Mouse (Mus musculus): ENCODE data around the gene Dhrs3. TPM values are rescaled to one million over a fixed set of nuclear protein-coding genes. Genes with fewer than 3 reads are reported as not detected.

Dhrs3 gene
- polyA plus RNA-seq (2015; fragmentation: Nextera tagmentation; extraction: Ambion mirVana) = 57.2 and 62.2 TPM in 2 replicates

GRCm38 (mm10) chr4:144892133-144892936, at the start of gene Dhrs3:
Gene Dhrs3, plus strand, starts transcription at chr4:144892827.
- WGBS = under 1% methylated on average over 54 of the region's 55 CpGs

DNA sequence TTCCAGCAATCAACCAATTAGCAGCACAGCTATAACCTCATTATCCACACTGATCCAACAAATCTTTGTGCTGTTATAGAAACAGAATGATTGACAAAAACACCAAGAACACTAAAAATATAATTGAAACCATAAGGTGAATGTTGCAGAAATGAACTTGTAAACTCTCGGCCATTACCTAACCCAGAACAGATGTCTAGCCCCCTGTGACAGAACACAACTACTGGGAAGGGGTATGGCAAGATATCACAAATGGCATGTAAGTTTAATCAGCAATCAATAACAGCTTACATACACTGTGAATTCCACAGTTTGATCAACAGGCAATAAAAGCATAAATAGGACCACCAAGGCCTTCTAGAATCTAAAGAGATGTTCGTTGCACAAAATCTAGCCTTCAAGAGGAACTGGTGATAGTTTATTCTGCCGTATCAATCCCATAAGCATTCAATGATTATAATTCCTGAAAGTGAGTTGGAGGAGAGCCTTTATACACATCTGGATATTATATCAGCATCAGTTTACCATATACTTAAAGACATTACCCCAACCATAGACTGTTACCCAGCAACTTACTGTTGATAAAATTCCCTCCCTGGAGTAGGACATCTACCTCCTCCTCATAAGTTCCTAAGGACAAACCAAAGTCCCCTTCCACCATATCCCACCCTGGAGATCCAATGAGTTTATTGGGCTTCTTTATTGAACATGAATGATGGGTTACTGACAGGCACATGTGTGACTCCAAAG, 30.7 kb upstream of the Dhrs3 start:
- H3K36me3 ChIP-seq = no peaks in the 10 kb centered on the region
- H3K27me3 ChIP-seq = peaks cover 6% of the 10 kb centered on the region; the same call in 1 of the 2 replicates
- no peak overlapping the region for H3K27ac ChIP-seq
- no peaks in the 10 kb centered on the region for H3K4me1 ChIP-seq
- no peak overlapping the region for H3K9ac ChIP-seq
- H3K4me2 ChIP-seq = no peak overlapping the region
- no peak overlapping the region for H3K4me3 ChIP-seq
- no peaks in the 10 kb centered on the region for H3K9me3 ChIP-seq
- WGBS = 47% methylated on average over 3 of the region's 3 CpGs
- ATAC-seq (ENCODE audit: insufficient number of reproducible peaks, insufficient read depth, low FRiP score, low TSS enrichment, low read depth) = no peak

More at GRCm38 (mm10) chr4:144892133-144892936, at the start of gene Dhrs3:
- ATAC-seq (ENCODE audit: insufficient number of reproducible peaks, insufficient read depth, low FRiP score, low TSS enrichment, low read depth) = peak; percentile 74
- Histone ChIP-seq H3K9ac (peak within 1 kb of the TSS; percentile 76), H3K4me1 (peaks cover 63% of the 10 kb centered on the region), H3K9me3 (no peaks in the 10 kb centered on the region), H3K27ac (peak within 1 kb of the TSS; percentile 82), H3K27me3 (peaks cover 4% of the 10 kb centered on the region), H3K36me3 (no peaks in the 10 kb centered on the region), H3K4me3 (peak within 1 kb of the TSS; percentile 60), H3K4me2 (peak within 1 kb of the TSS; percentile 92)

DNA sequence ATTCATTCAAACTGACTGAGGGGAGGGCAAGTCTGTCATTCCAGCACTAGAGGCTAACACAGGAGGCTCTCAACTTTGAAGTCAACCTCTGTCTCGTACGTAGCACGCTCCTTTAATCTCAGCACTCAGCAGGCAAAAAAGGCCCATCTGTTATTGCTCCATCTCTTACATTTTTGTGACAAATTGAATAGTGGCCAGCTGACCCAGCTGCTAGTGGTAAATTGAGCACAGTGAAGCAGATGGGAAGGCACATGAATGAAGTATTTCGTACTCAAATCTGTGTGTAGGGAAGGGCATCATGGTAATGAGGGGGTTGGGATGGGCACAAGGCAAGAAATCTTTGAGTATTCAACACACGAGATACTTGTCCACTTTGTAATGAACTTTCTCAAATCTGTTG, 24.7 kb upstream of the Dhrs3 start:
- Histone ChIP-seq H3K27ac (no peak overlapping the region), H3K9me3 (no peaks in the 10 kb centered on the region), H3K9ac (no peak overlapping the region), H3K4me2 (no peak overlapping the region), H3K27me3 (peaks cover 6% of the 10 kb centered on the region; the same call in 1 of the 2 replicates), H3K4me1 (no peaks in the 10 kb centered on the region), H3K4me3 (no peak overlapping the region), H3K36me3 (no peaks in the 10 kb centered on the region)
- 70% methylated on average over 5 of the region's 5 CpGs for WGBS
- ATAC-seq (ENCODE audit: insufficient number of reproducible peaks, insufficient read depth, low FRiP score, low TSS enrichment, low read depth) = no peak

DNA sequence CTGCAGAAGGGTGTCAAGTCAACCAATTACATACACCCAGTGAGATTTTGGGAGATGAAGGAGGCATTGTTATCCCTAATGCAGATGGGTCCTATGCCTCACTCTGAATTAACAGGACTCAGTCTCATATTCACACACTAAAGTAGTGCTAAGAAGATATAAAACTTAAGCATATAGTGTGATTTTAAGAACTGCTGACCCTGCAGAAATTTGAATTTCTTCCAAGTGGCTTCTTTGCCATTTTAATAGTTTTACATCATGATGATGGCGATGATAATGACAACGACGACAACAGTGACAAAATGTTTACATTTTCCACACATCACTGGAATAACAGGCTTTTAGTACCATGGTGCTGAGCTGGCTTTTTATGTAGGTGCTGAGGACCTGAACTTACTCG, 24.0 kb upstream of the Dhrs3 start:
- 78% methylated on average over 4 of the region's 4 CpGs for WGBS
- no peak overlapping the region for H3K4me2 ChIP-seq
- no peak overlapping the region for H3K4me3 ChIP-seq
- H3K9me3 ChIP-seq = no peaks in the 10 kb centered on the region
- no peaks in the 10 kb centered on the region for H3K36me3 ChIP-seq
- H3K9ac ChIP-seq = no peak overlapping the region
- peaks cover 5% of the 10 kb centered on the region; the same call in 1 of the 2 replicates for H3K27me3 ChIP-seq
- ATAC-seq (ENCODE audit: insufficient number of reproducible peaks, insufficient read depth, low FRiP score, low TSS enrichment, low read depth) = no peak
- no peak overlapping the region for H3K27ac ChIP-seq
- H3K4me1 ChIP-seq = no peaks in the 10 kb centered on the region

- no peak overlapping the region for H3K4me3 ChIP-seq
- ATAC-seq (ENCODE audit: insufficient number of reproducible peaks, insufficient read depth, low FRiP score, low TSS enrichment, low read depth) = no peak
- H3K27ac ChIP-seq = no peak overlapping the region
- H3K36me3 ChIP-seq = no peaks in the 10 kb centered on the region
- H3K9me3 ChIP-seq = no peaks in the 10 kb centered on the region
- WGBS = 31% methylated on average over 6 of the region's 6 CpGs
- no peak overlapping the region for H3K9ac ChIP-seq
- H3K4me1 ChIP-seq = no peaks in the 10 kb centered on the region
- H3K4me2 ChIP-seq = no peak overlapping the region
- H3K27me3 ChIP-seq = no peaks in the 10 kb centered on the region
These were observed 19.7 kb upstream of the Dhrs3 start for GRCm38 (mm10) chr4:144872905-144873304.

DNA sequence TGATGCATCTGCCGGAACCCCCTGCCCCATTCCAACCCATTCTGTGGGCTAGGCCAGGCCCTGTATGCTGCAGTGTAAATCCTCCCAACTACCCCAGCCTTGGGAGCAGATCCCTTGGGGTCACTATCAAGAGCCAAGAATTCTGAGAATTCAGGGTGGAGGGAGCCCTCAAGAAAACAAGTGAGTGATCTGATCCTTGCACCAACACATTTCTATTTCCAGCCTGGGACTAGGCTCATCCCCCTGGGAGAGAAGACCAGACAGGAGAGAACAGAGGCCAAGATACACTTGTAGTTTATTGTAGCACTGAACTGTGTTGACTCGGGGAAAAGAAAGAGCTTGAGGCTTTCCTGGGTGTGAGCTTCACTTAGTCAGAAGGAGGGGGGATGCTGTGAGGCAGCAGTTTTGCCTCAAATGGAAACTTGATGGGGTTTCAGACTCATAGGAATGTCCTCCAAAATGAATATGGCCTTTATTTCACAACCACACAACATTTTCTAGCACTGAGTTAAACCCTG, 17.0 kb upstream of the Dhrs3 start:
- no peak overlapping the region for H3K27ac ChIP-seq
- no peak for ATAC-seq (ENCODE audit: insufficient number of reproducible peaks, insufficient read depth, low FRiP score, low TSS enrichment, low read depth)
- H3K4me2 ChIP-seq = no peak overlapping the region
- 82% methylated on average over 2 of the region's 2 CpGs for WGBS
- no peaks in the 10 kb centered on the region for H3K9me3 ChIP-seq
- no peaks in the 10 kb centered on the region for H3K27me3 ChIP-seq
- no peak overlapping the region for H3K9ac ChIP-seq
- peaks cover 3% of the 10 kb centered on the region; the same call in 1 of the 2 replicates for H3K4me1 ChIP-seq
- no peaks in the 10 kb centered on the region for H3K36me3 ChIP-seq
- H3K4me3 ChIP-seq = no peak overlapping the region

DNA sequence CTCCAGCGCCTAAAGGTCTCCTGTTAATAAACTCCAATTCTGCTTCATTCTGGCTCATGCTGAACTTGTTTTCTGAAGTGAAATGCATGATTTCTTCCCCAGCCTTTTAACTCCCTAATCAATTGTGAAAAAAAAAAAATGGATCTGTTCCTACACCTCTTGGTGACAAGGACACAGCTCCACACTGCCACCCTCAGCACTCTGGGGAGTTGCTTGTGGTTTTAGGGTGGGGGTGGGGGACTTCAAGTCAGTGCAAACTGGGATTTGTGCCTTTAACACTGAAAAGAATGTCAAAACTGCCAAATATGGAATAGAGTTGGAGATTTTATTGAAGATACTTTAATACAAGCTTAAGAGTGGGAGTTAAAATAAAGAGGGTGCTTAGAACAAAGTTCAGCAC, 13.1 kb upstream of the Dhrs3 start:
- Histone ChIP-seq H3K27ac (no peak overlapping the region), H3K4me2 (no peak overlapping the region), H3K36me3 (no peaks in the 10 kb centered on the region), H3K9me3 (no peaks in the 10 kb centered on the region), H3K4me3 (no peak overlapping the region), H3K27me3 (no peaks in the 10 kb centered on the region), H3K4me1 (peaks cover 11% of the 10 kb centered on the region), H3K9ac (no peak overlapping the region)
- WGBS = 50% methylated on average over 1 of the region's 1 CpGs
- no peak for ATAC-seq (ENCODE audit: insufficient number of reproducible peaks, insufficient read depth, low FRiP score, low TSS enrichment, low read depth)

DNA sequence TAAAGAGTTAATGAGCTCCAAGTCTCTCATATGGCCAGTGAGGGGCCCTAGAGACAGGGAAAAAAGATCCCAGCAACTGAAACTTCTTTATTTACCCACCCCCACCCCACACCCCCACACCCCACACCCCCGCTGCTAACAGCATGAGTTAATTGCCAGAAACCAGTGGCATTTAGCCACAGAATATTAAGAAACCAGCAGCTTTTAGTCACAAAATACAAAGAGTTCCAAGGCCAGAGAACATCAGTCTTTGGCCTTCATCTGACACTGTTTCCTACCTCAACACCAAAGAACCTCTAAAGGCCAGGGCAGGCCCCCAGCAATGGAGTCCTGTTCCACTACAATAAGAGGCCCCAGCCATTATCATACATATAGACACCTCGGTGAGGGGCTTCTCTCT, 11.3 kb upstream of the Dhrs3 start:
- no peaks in the 10 kb centered on the region for H3K9me3 ChIP-seq
- H3K4me2 ChIP-seq = no peak overlapping the region
- ATAC-seq (ENCODE audit: insufficient number of reproducible peaks, insufficient read depth, low FRiP score, low TSS enrichment, low read depth) = no peak
- peaks cover 14% of the 10 kb centered on the region for H3K4me1 ChIP-seq
- no peak overlapping the region for H3K9ac ChIP-seq
- WGBS = 81% methylated on average over 2 of the region's 2 CpGs
- H3K27me3 ChIP-seq = no peaks in the 10 kb centered on the region
- no peaks in the 10 kb centered on the region for H3K36me3 ChIP-seq
- no peak overlapping the region for H3K27ac ChIP-seq
- H3K4me3 ChIP-seq = no peak overlapping the region

DNA sequence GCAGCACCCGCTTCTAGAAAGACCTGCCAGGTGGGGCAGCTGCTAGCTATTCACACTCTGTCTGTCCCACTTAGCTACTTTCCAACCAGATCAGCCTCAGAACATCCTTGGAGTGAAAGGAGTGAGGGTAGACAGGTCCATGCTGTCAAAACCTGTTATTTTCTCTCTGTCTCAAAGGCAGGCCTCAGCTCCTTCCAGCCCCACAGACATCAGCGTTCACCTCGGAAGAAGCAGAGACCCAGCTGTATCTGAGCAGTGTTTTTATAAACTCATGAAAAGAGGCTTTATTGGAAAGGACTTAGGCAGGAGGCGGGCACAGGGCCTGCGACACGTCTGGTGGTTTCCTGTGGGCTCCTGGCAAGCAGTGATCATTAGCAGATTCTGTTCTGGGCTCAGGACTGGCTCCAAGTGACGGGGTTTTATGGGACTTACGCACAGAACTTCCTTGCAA, 9.7 kb upstream of the Dhrs3 start:
- Histone ChIP-seq H3K27me3 (no peaks in the 10 kb centered on the region), H3K9me3 (no peaks in the 10 kb centered on the region), H3K27ac (peak overlapping the region; percentile 70), H3K4me3 (no peak overlapping the region), H3K4me2 (no peak overlapping the region), H3K36me3 (no peaks in the 10 kb centered on the region), H3K4me1 (peaks cover 20% of the 10 kb centered on the region), H3K9ac (no peak overlapping the region)
- 26% methylated on average over 8 of the region's 8 CpGs for WGBS
- peak; percentile 56 for ATAC-seq (ENCODE audit: insufficient number of reproducible peaks, insufficient read depth, low FRiP score, low TSS enrichment, low read depth)

GRCm38 (mm10) chr4:144886460-144886859, 6.2 kb upstream of the Dhrs3 start:
- H3K4me1 ChIP-seq = peaks cover 35% of the 10 kb centered on the region
- H3K9ac ChIP-seq = no peak overlapping the region
- no peaks in the 10 kb centered on the region for H3K36me3 ChIP-seq
- no peak overlapping the region for H3K4me2 ChIP-seq
- 63% methylated on average over 6 of the region's 6 CpGs for WGBS
- ATAC-seq (ENCODE audit: insufficient number of reproducible peaks, insufficient read depth, low FRiP score, low TSS enrichment, low read depth) = no peak
- H3K9me3 ChIP-seq = no peaks in the 10 kb centered on the region
- no peaks in the 10 kb centered on the region; the same call in 1 of the 2 replicates for H3K27me3 ChIP-seq
- no peak overlapping the region for H3K4me3 ChIP-seq
- H3K27ac ChIP-seq = no peak overlapping the region

DNA sequence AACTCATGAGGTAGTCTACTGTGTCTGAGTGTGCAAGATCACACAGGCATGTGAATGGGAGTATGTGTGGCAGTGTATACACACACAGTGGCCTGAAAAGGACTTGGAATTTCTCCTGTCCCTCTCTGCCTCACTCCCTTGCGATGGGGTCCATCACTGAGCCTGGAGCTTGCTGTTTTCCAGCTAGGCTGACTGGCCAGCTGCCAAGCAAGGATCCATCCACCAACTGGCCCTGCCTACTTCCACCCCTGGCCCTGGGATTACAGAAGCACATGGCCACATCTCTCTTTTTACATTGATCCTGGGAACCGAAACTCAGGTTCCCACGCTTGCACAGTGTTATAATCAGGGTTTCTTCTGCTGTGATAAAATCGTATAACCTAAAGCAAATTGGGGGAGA, 3.9 kb upstream of the Dhrs3 start:
- H3K36me3 ChIP-seq = no peaks in the 10 kb centered on the region
- peaks cover 40% of the 10 kb centered on the region for H3K4me1 ChIP-seq
- no peak overlapping the region for H3K4me2 ChIP-seq
- no peaks in the 10 kb centered on the region for H3K9me3 ChIP-seq
- ATAC-seq (ENCODE audit: insufficient number of reproducible peaks, insufficient read depth, low FRiP score, low TSS enrichment, low read depth) = no peak
- H3K4me3 ChIP-seq = no peak overlapping the region
- 88% methylated on average over 4 of the region's 4 CpGs for WGBS
- no peak overlapping the region for H3K9ac ChIP-seq
- H3K27ac ChIP-seq = no peak overlapping the region
- H3K27me3 ChIP-seq = no peaks in the 10 kb centered on the region; the same call in 1 of the 2 replicates
